Mouse (Mus musculus) forebrain, embryonic 16.5 days (tissue): ENCODE measurements around the gene Nectin3. TPM values are rescaled to one million over a fixed set of nuclear protein-coding genes. Genes with fewer than 3 reads are reported as not detected.
"Not testable (repeated sequence)": the region's sequence is repeated elsewhere in the genome, so short reads cannot be mapped to it uniquely, and the experiment has no call there.

Source experiments
- ATAC-seq: fragments of 200-750 bp; cut with Nextera tagmentation; 2 replicates; pipeline ENCODE4 v1.8.0; 2017; ENCODE audit warnings: mild to moderate bottlenecking, moderate library complexity
- H3K27ac ChIP-seq: fragments of 300-500 bp; sonication (generic); 2 replicates; pipeline ENCODE4 v1.5.1; 2014; ENCODE audit warnings: low read length, control low read depth
- H3K27me3 ChIP-seq: fragments of 300-500 bp; sonication (generic); replicated peaks from 2 replicates; pipeline ENCODE4 v1.6.1; 2014; ENCODE audit warnings: low read length; ENCODE audit not compliant: control insufficient read depth, insufficient read depth
- H3K36me3 ChIP-seq: fragments of 300-500 bp; sonication (generic); 2 replicates; pipeline ENCODE4 v1.6.1; 2014; ENCODE audit not compliant: control insufficient read depth, insufficient read depth
- H3K4me1 ChIP-seq: fragments of 300-500 bp; sonication (generic); replicated peaks from 2 replicates; pipeline ENCODE4 v1.6.1; 2014; ENCODE audit warnings: low read length; ENCODE audit not compliant: control insufficient read depth, insufficient read depth
- H3K4me2 ChIP-seq: fragments of 300-500 bp; sonication (generic); 2 replicates; pipeline ENCODE4 v1.6.1; 2014; ENCODE audit warnings: mild to moderate bottlenecking, low read length, control low read depth
- H3K4me3 ChIP-seq: fragments of 300-500 bp; sonication (generic); replicated peaks from 2 replicates; pipeline ENCODE4 v1.5.1; 2014; ENCODE audit warnings: mild to moderate bottlenecking, low read length, control low read depth
- H3K9ac ChIP-seq: fragments of 300-500 bp; sonication (generic); replicated peaks from 2 replicates; pipeline ENCODE4 v1.6.1; 2014; ENCODE audit warnings: low read depth, low read length, control low read depth
- H3K9me3 ChIP-seq: fragments of 300-500 bp; sonication (generic); 2 replicates; pipeline ENCODE4 v1.6.1; 2016; ENCODE audit warnings: low read length; ENCODE audit not compliant: control insufficient read depth
- WGBS: fragments of 180-500 bp; shearing (Covaris S2); extraction: QIAGEN DNeasy Blood & Tissue Kit; methylation state at CpG from one replicate; pipeline ENCODE4 v1.1.7; 2014; 5-methylcytosine and 5-hydroxymethylcytosine counted together
- polyA plus RNA-seq: library from polyadenylated mRNA; unstranded; fragments of >200 nt; fragmentation: Nextera tagmentation; extraction: Ambion mirVana; gene quantifications from 2 replicates; pipeline ENCODE4 v1.2.1, GENCODE M21; 2015

The Nectin3 gene
- polyA plus RNA-seq, 1 experiment from 2014 or later: 21.7 TPM

DNA sequence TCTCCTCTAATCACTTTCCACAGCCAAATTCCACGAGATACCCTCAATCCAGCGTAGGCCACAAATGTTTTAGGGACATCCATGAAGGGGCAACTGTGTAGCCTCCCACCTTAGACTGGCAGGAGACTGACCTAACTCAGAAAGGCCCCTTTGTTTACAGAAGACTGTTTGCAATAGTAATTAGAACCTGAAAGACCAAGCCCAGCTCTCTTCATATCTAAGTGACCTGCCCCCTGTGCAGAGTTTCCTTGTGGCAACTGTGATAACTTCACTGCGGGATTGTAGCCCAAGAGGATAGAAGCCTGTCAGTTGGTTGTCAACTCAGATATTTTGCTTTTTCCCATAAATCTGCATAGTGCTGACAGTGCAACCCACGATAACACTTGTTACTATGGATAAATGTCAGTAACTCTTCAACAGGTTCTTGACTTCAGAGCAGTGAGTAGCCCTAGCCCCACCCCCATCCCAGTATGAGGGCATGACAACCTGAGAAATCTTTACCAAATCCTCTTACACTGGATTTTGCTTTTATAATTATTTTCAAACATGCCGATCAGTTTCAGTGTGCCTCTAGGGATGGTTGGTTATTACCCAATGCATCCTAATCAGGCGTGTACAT lies 108.8 kb downstream of the Nectin3 start:
- no peak overlapping the region for H3K27ac ChIP-seq
- no peaks in the 10 kb centered on the region for H3K27me3 ChIP-seq
- no peaks in the 10 kb centered on the region for H3K4me1 ChIP-seq
- ATAC-seq: no peak
- WGBS: 60% methylated on average over 6 of the region's 6 CpGs
- no peak overlapping the region for H3K4me3 ChIP-seq
- no peaks in the 10 kb centered on the region for H3K9me3 ChIP-seq
- H3K9ac ChIP-seq: no peak overlapping the region
- no peak overlapping the region for H3K4me2 ChIP-seq
- no peaks in the 10 kb centered on the region for H3K36me3 ChIP-seq

DNA sequence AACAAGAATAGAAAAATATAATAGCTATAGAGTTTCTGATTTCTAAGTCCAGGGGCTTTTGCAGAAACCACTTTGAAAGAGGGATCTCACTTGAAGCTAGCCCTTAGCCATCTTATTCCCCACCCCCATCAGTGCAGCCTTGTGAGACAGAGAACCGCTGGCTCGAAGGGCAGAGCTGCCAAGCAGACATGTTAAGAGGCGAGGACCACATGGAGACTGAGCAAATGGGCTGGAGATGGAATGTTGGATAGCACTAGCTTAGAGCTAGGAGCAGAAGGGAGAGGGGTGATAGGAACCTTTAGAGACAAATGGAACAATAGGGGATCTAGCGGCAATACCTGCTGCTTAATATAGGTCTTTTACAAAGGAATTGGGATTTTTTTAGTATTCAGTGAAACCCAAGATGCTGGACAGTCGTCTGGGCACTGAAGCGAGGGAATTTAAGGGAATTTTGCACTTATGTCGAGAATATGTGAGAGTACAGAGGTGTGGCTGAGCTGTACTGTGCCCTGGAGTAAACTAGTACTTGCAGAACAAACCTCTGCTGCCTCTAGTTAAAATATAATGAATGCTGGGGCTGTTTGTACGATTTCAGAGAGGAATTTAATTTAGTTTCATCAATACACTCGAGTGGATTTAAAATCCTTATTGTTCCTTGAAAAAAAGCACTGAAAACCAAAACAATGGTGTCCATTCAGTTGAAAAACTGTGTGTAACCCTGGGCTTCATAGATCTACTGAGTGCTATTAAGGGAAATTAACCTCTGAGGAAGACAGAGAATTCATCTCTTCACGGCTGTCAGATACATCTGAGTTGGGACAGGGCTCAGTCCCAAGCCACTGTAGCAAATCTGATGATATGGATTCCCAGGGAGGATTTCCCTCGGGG lies 109.6 kb downstream of the Nectin3 start:
- no peaks in the 10 kb centered on the region for H3K36me3 ChIP-seq
- no peak overlapping the region for H3K4me2 ChIP-seq
- H3K4me1 ChIP-seq: no peaks in the 10 kb centered on the region
- no peak overlapping the region for H3K27ac ChIP-seq
- 32% methylated on average over 11 of the region's 11 CpGs for WGBS
- H3K9ac ChIP-seq: no peak overlapping the region
- H3K27me3 ChIP-seq: no peaks in the 10 kb centered on the region
- no peaks in the 10 kb centered on the region for H3K9me3 ChIP-seq
- ATAC-seq: peak; percentile 27; the same call in 1 of the 2 replicates
- H3K4me3 ChIP-seq: no peak overlapping the region

DNA sequence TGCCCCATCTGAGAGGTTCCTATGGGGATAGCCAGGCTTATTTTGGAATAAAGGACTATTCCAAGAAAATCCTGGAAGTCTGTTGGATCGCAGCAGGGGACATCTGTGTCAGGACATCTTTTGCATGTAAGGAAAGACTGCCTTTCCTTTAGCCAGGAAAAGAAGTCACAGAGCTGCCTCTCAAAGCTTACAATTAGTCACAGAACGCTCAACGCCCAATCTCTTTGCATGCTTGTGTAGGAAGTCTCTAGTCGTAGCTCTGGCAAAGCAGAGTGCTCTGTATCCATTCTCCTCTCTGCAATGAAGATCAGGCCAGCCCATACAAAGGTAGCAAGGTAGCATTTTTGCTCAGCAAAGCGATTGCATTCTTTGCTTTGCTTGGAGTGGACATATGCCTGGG lies 114.0 kb downstream of the Nectin3 start:
- Histone ChIP-seq H3K4me3 (no peak overlapping the region), H3K27me3 (no peaks in the 10 kb centered on the region), H3K4me2 (no peak overlapping the region), H3K4me1 (no peaks in the 10 kb centered on the region), H3K9ac (no peak overlapping the region), H3K27ac (no peak overlapping the region), H3K36me3 (no peaks in the 10 kb centered on the region), H3K9me3 (no peaks in the 10 kb centered on the region)
- WGBS: 88% methylated on average over 5 of the region's 5 CpGs
- no peak for ATAC-seq

DNA sequence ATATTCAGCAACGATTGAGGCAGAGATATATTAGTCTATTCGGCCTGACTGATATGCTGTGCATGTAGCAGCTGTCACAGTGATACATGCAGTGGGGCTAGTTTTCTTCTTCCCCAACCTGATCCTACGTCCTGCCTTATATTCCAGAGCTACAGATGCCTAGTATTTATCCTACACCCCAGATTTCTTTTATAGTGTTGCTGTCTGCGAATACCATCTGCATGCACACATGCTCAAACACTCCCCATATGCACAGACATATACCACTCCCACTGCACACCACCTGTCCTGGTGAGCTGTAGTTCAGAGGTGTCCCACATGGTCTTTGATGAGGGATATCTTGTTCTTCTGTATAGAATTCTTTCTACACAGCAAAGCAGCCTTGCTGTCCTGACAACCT lies 115.0 kb downstream of the Nectin3 start:
- 86% methylated on average over 4 of the region's 4 CpGs for WGBS
- H3K4me2 ChIP-seq: no peak overlapping the region
- no peak overlapping the region for H3K27ac ChIP-seq
- no peaks in the 10 kb centered on the region for H3K9me3 ChIP-seq
- H3K9ac ChIP-seq: no peak overlapping the region
- H3K4me1 ChIP-seq: no peaks in the 10 kb centered on the region
- no peak overlapping the region for H3K4me3 ChIP-seq
- no peaks in the 10 kb centered on the region for H3K27me3 ChIP-seq
- no peaks in the 10 kb centered on the region for H3K36me3 ChIP-seq
- peak; percentile 43; the same call in 1 of the 2 replicates for ATAC-seq

DNA sequence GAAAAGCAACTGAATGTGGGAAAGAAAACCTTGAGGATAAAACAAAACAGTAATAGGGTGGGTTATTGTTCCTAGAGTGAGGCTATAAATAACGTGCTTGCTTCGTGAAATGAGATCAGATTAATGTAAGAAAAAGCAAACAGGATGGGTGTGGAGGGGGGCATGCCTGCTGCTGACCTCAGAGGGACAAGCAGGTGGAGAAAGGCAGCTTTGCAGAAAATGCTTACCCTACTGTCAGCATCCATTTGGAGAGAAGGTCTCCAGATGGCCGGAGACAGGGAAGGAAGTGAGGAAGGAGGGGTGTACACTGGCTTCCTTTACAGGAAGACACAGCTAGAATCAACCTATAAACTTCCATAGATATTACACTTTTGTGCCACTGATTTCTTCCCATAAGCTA lies 121.8 kb downstream of the Nectin3 start:
- ATAC-seq: no peak
- H3K27ac ChIP-seq: no peak overlapping the region
- WGBS: 70% methylated on average over 3 of the region's 3 CpGs

DNA sequence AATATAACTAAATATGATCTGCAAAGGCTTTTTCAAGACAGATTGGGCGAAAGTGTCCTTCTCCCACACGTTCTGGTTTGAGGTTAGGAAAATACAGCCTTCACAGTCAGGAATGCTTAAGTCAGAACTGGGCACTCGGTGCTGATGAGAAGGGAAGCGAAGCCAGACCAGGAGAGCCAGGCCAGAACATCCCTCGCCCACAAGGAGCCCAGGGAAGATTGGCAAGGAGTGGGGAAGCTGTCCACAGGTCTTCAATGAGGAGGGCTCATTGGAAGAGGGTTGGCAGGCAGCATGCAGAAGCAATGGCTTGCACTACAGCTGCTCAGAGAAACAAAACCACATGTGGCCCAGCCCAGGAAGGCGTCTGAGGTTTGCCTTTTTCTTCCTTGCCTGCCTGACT lies 136.3 kb downstream of the Nectin3 start:
- H3K9me3 ChIP-seq: no peaks in the 10 kb centered on the region
- H3K27ac ChIP-seq: no peak overlapping the region
- ATAC-seq: no peak
- H3K4me2 ChIP-seq: no peak overlapping the region
- no peaks in the 10 kb centered on the region for H3K36me3 ChIP-seq
- 59% methylated on average over 6 of the region's 6 CpGs for WGBS
- H3K27me3 ChIP-seq: no peaks in the 10 kb centered on the region
- no peaks in the 10 kb centered on the region for H3K4me1 ChIP-seq
- no peak overlapping the region for H3K9ac ChIP-seq
- no peak overlapping the region for H3K4me3 ChIP-seq

More for the DNA sequence above, 121.8 kb downstream of the Nectin3 start:
- Histone ChIP-seq H3K9me3 (no peaks in the 10 kb centered on the region), H3K9ac (no peak overlapping the region), H3K4me2 (no peak overlapping the region), H3K27me3 (no peaks in the 10 kb centered on the region), H3K36me3 (no peaks in the 10 kb centered on the region), H3K4me1 (no peaks in the 10 kb centered on the region), H3K4me3 (no peak overlapping the region)

DNA sequence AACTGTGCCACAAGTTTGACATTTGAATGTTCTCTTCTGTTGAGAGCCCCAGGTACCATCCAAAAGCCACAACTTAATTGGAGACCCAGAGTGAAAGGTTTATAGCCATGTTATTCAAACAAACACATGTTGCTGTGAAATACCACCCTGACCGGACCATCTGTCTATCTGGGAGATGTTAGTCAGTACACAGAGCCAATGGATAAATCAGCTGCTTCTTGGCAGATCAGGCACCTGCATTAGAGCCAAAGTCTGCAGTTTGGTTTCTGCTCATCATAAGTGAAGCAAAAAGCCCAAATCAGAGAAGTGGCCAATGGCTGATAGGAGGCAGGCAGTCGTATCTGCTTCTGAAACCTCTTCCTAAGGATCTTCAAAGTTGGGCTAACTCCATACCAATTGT lies 140.7 kb downstream of the Nectin3 start:
- H3K9me3 ChIP-seq, H3K27ac ChIP-seq, H3K9ac ChIP-seq, H3K4me3 ChIP-seq, H3K36me3 ChIP-seq, H3K4me2 ChIP-seq, H3K4me1 ChIP-seq, H3K27me3 ChIP-seq: not testable (repeated sequence)
- WGBS: 62% methylated on average over 2 of the region's 2 CpGs
- ATAC-seq: peak; percentile 78

DNA sequence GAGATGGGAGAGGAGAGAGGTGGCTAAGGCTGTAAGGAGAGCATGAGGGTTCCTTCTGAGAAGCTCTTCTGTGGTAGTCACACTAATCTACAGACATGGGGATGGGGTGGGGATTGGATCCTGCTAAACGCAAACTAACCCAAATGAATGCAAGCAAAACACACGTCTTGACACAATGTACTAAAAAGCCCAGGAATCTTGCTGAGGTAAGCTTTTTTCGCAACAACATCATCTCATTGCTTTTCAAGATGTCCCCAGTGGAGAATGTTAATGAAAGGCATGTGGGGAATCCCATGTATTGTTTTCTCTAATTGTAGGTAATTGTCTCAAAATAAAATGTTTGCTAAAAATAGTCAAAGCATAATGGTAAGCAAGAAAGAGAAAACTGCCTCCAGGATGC lies 141.7 kb downstream of the Nectin3 start:
- no peak overlapping the region for H3K4me3 ChIP-seq
- 42% methylated on average over 3 of the region's 3 CpGs for WGBS
- no peak for ATAC-seq
- H3K9ac ChIP-seq: no peak overlapping the region
- H3K4me1 ChIP-seq: no peaks in the 10 kb centered on the region
- no peak overlapping the region for H3K4me2 ChIP-seq
- no peaks in the 10 kb centered on the region for H3K9me3 ChIP-seq
- H3K27me3 ChIP-seq: no peaks in the 10 kb centered on the region
- no peak overlapping the region for H3K27ac ChIP-seq
- H3K36me3 ChIP-seq: no peaks in the 10 kb centered on the region
